Comparison of ENCODE assay signal across 1 mouse cellular context in genomic region chr11:116848877-116849178, GRCm38 (mm10).
A peak's percentile ranks its signal among the peaks of the same experiment; 100 is the strongest.
TF ChIP-seq lines count a peak whose summit lies in the region.

No protein-coding gene starts in this region.

TF ChIP-seq in MEL, 35 proteins besides CTCF, POLR2A, EP300 and RAD21:
- 0 out of 2 replicates have a peak, but pooled peaks have one; percentile 60 for TF ChIP-seq POLR2AphosphoS2 (IDR thresholded peaks at IDR 0.05; ENCODE audit: low read length)
